In genomic region chr19:16599298-16599970, GRCm38 (mm10) we compare ENCODE assay signal across 8 mouse cellular contexts.
DNase-seq lines count a peak whose midpoint lies in the region; ATAC-seq and TF ChIP-seq lines count a peak whose summit lies in the region.

No protein-coding gene starts in this region.

- no peaks in the 10 kb centered on the region for H3K4me1 ChIP-seq in hindbrain, embryonic 11.5 days (replicated peaks; ENCODE audit: control insufficient read depth, insufficient read depth, low read length)

- H3K4me2 ChIP-seq in hindbrain, embryonic 11.5 days (replicated peaks; ENCODE audit: low read depth, low read length) = no peak overlapping the region

- no peak overlapping the region for H3K27ac ChIP-seq in hindbrain, embryonic 11.5 days (ENCODE audit: low read depth, low read length)

- POLR2A ChIA-PET in Patski (lab: Charles Lee) = interaction anchor here (0.7 to 1.2 kb wide), 2 partner anchors 14 to 340 kb away, joined by 3 read pairs; no protein-coding TSS in a partner anchor

- ATAC-seq in Patski = peak; percentile 86
- ATAC-seq in hindbrain, embryonic 11.5 days (ENCODE audit: low FRiP score) = peak; percentile 78
- no peak for ATAC-seq in activated CD4-positive, CD25-positive, alpha-beta regulatory T cell, adult 4 months

- H3K36me3 ChIP-seq in hindbrain, embryonic 11.5 days (ENCODE audit: control insufficient read depth, insufficient read depth, low read length) = no peaks in the 10 kb centered on the region

- peak; percentile 97 for TF ChIP-seq CTCF in Patski (IDR thresholded peaks at IDR 0.05)

- peak; percentile 68 for DNase-seq in Patski (ENCODE audit: low read depth, low spot score)
- DNase-seq in cerebellum, adult 8-10 months = peak; percentile 80
- DNase-seq in forelimb bud, embryonic 11.5 days (ENCODE audit: low read depth, low spot score) = peak; percentile 88
- peak; percentile 89 for DNase-seq in hindbrain, embryonic 11.5 days (ENCODE audit: low spot score)
- DNase-seq in layer of hippocampus, adult 9-11 months = peak; percentile 71
- DNase-seq in lung, postnatal 25 days (ENCODE audit: low spot score) = peak; percentile 86
- DNase-seq in retina, postnatal 1 day = peak; percentile 89

- in situ Hi-C loops in Patski (cut with MboI; ENCODE audit: low pct_unique_long_range_greater_than_20kb) = loop anchor here (5.0 kb wide), 2 partner anchors 237 to 537 kb away; no protein-coding TSS in a partner anchor

- H3K9me3 ChIP-seq in hindbrain, embryonic 11.5 days (ENCODE audit: control insufficient read depth, low read length) = no peaks in the 10 kb centered on the region

- H3K9ac ChIP-seq in hindbrain, embryonic 11.5 days (ENCODE audit: low read depth, low read length) = no peak overlapping the region

- H3K27me3 ChIP-seq in Patski = no peaks in the 10 kb centered on the region
- no peaks in the 10 kb centered on the region for H3K27me3 ChIP-seq in hindbrain, embryonic 11.5 days (ENCODE audit: control insufficient read depth, insufficient read depth, low read length)

- no peak overlapping the region for H3K4me3 ChIP-seq in hindbrain, embryonic 11.5 days (ENCODE audit: low read depth, low read length)

- WGBS in hindbrain, embryonic 11.5 days = 17% methylated on average over 9 of the region's 9 CpGs

- CTCF ChIA-PET in Patski (lab: Charles Lee) = interaction anchor here (0.7 to 2.5 kb wide), 19 partner anchors 10 to 554 kb away, joined by 3 to 13 read pairs (median 3); no protein-coding TSS in a partner anchor
